ENCODE assay signal across 8 mouse cellular contexts in genomic region chr13:55494883-55495621, GRCm38 (mm10). TPM values are rescaled to one million over a fixed set of nuclear protein-coding genes. Genes with fewer than 3 reads are reported as not detected.
DNase-seq lines count a peak whose midpoint lies in the region; ATAC-seq lines count a peak whose summit lies in the region.

No protein-coding gene starts in this region.

- H3K9me3 ChIP-seq in embryonic facial prominence, embryonic 14.5 days (ENCODE audit: control insufficient read depth, low read length) = no peaks in the 10 kb centered on the region
- H3K9me3 ChIP-seq in embryonic facial prominence, embryonic 10.5 days = no peaks in the 10 kb centered on the region
- H3K9me3 ChIP-seq in midbrain, embryonic 14.5 days (ENCODE audit: control insufficient read depth, low read length) = no peaks in the 10 kb centered on the region

- no peak overlapping the region for H3K9ac ChIP-seq in embryonic facial prominence, embryonic 14.5 days (ENCODE audit: low read depth, low read length)
- H3K9ac ChIP-seq in midbrain, embryonic 14.5 days (replicated peaks; ENCODE audit: low read length) = no peak overlapping the region; the same call in 1 of the 2 replicates

- peak; percentile 73 for DNase-seq in embryonic facial prominence, embryonic 14.5 days (ENCODE audit: low spot score)
- DNase-seq in embryonic facial prominence, embryonic 10.5 days (ENCODE audit: low spot score) = no peak
- peak; percentile 84 for DNase-seq in cerebellum, adult 11-12 months
- peak; percentile 74 to 84 for DNase-seq in heart, adult 18-20 months
- DNase-seq in kidney, postnatal 36 days = peak; percentile 49
- peak; percentile 35 for DNase-seq in midbrain, embryonic 14.5 days
- no peak for DNase-seq in spleen, postnatal 10 days (ENCODE audit: low spot score in 2 of 2)
- no peak for DNase-seq in thymus, postnatal 10 days (ENCODE audit: low spot score in 2 of 2)

- H3K27me3 ChIP-seq in embryonic facial prominence, embryonic 14.5 days (replicated peaks; ENCODE audit: control insufficient read depth, insufficient read depth, low read length) = no peaks in the 10 kb centered on the region
- H3K27me3 ChIP-seq in embryonic facial prominence, embryonic 10.5 days (replicated peaks; ENCODE audit: low read depth, poor library complexity, severe bottlenecking) = peaks cover 7% of the 10 kb centered on the region; the same call in 1 of the 2 replicates
- no peaks in the 10 kb centered on the region for H3K27me3 ChIP-seq in midbrain, embryonic 14.5 days (ENCODE audit: control insufficient read depth, insufficient read depth, low read length)

- ATAC-seq in embryonic facial prominence, embryonic 14.5 days (ENCODE audit: low read depth) = peak; percentile 69
- ATAC-seq in midbrain, embryonic 14.5 days (ENCODE audit: low FRiP score, low TSS enrichment) = no peak

- H3K4me1 ChIP-seq in embryonic facial prominence, embryonic 14.5 days (ENCODE audit: control insufficient read depth, insufficient read depth, low read length) = no peaks in the 10 kb centered on the region
- H3K4me1 ChIP-seq in embryonic facial prominence, embryonic 10.5 days = peaks cover 35% of the 10 kb centered on the region
- H3K4me1 ChIP-seq in midbrain, embryonic 14.5 days (ENCODE audit: control insufficient read depth, insufficient read depth, low read length) = peaks cover 28% of the 10 kb centered on the region

- no peak overlapping the region for H3K4me3 ChIP-seq in embryonic facial prominence, embryonic 14.5 days (ENCODE audit: low read depth, low read length)
- no peak overlapping the region for H3K4me3 ChIP-seq in embryonic facial prominence, embryonic 10.5 days
- no peak overlapping the region for H3K4me3 ChIP-seq in midbrain, embryonic 14.5 days (replicated peaks; ENCODE audit: low read depth, low read length)

- no peak overlapping the region for H3K27ac ChIP-seq in embryonic facial prominence, embryonic 14.5 days (replicated peaks; ENCODE audit: low read depth, low read length)
- H3K27ac ChIP-seq in embryonic facial prominence, embryonic 10.5 days (replicated peaks) = no peak overlapping the region
- peak overlapping the region; percentile 64 for H3K27ac ChIP-seq in midbrain, embryonic 14.5 days (replicated peaks; ENCODE audit: low read depth, low read length)

- peaks cover 21% of the 10 kb centered on the region for H3K36me3 ChIP-seq in embryonic facial prominence, embryonic 14.5 days (ENCODE audit: control insufficient read depth, insufficient read depth, low read length)
- H3K36me3 ChIP-seq in embryonic facial prominence, embryonic 10.5 days (replicated peaks) = peaks cover 33% of the 10 kb centered on the region
- peaks cover 18% of the 10 kb centered on the region for H3K36me3 ChIP-seq in midbrain, embryonic 14.5 days (ENCODE audit: control insufficient read depth, insufficient read depth, low read length)

- H3K4me2 ChIP-seq in embryonic facial prominence, embryonic 14.5 days (ENCODE audit: low read depth, low read length) = no peak overlapping the region
- peak overlapping the region; percentile 10; the same call in 1 of the 2 replicates for H3K4me2 ChIP-seq in midbrain, embryonic 14.5 days (ENCODE audit: low read length)

- WGBS in embryonic facial prominence, embryonic 14.5 days = 18% methylated on average over 16 of the region's 18 CpGs
- WGBS in embryonic facial prominence, embryonic 10.5 days = 27% methylated on average over 18 of the region's 18 CpGs
- 15% methylated on average over 18 of the region's 18 CpGs for WGBS in midbrain, embryonic 14.5 days

RNA-seq across cellular contexts. Expression of gene Dbn1, which starts 7.1 kb away (rescaled TPM):
- polyA plus RNA-seq in embryonic facial prominence, embryonic 14.5 days (2014; fragmentation: Nextera tagmentation; extraction: Ambion mirVana) = 141 and 167 TPM in 2 replicates
- 412 and 419 TPM in 2 replicates for polyA plus RNA-seq in embryonic facial prominence, embryonic 10.5 days (2016; fragmentation: Nextera tagmentation; extraction: Ambion mirVana)
- total RNA-seq in heart, adult 18-20 months (2021) = 1 to 10 TPM; 5.7 to 6.4 TPM
- polyA plus RNA-seq in midbrain, embryonic 14.5 days (2014; fragmentation: Nextera tagmentation; extraction: Ambion mirVana) = 509 and 557 TPM in 2 replicates

RNA-seq across cellular contexts. Expression of gene Pdlim7, which starts 18.4 kb away (rescaled TPM):
- polyA plus RNA-seq in embryonic facial prominence, embryonic 14.5 days (2014; fragmentation: Nextera tagmentation; extraction: Ambion mirVana) = 194 and 204 TPM in 2 replicates
- 209 and 215 TPM in 2 replicates for polyA plus RNA-seq in embryonic facial prominence, embryonic 10.5 days (2016; fragmentation: Nextera tagmentation; extraction: Ambion mirVana)
- total RNA-seq in heart, adult 18-20 months (2021) = 10 to 100 TPM; 42.2 to 46.6 TPM
- 126 and 154 TPM in 2 replicates for polyA plus RNA-seq in midbrain, embryonic 14.5 days (2014; fragmentation: Nextera tagmentation; extraction: Ambion mirVana)

RNA-seq across cellular contexts. Expression of gene Prr7, which starts 31.0 kb away (rescaled TPM):
- polyA plus RNA-seq in embryonic facial prominence, embryonic 14.5 days (2014; fragmentation: Nextera tagmentation; extraction: Ambion mirVana) = 1.9 and 2.7 TPM in 2 replicates
- 0.54 TPM in 2 replicates for polyA plus RNA-seq in embryonic facial prominence, embryonic 10.5 days (2016; fragmentation: Nextera tagmentation; extraction: Ambion mirVana)
- total RNA-seq in heart, adult 18-20 months (2021) = under 1 TPM; 0.45 to 0.82 TPM
- 7.0 and 34.3 TPM in 2 replicates for polyA plus RNA-seq in midbrain, embryonic 14.5 days (2014; fragmentation: Nextera tagmentation; extraction: Ambion mirVana)

RNA-seq across cellular contexts. Expression of gene Dok3, which starts 34.0 kb away (rescaled TPM):
- 2.5 and 3.8 TPM in 2 replicates for polyA plus RNA-seq in embryonic facial prominence, embryonic 14.5 days (2014; fragmentation: Nextera tagmentation; extraction: Ambion mirVana)
- polyA plus RNA-seq in embryonic facial prominence, embryonic 10.5 days (2016; fragmentation: Nextera tagmentation; extraction: Ambion mirVana) = 3.6 and 4.2 TPM in 2 replicates
- total RNA-seq in heart, adult 18-20 months (2021) = 1 to 10 TPM; 1.6 to 3.3 TPM
- polyA plus RNA-seq in midbrain, embryonic 14.5 days (2014; fragmentation: Nextera tagmentation; extraction: Ambion mirVana) = 3.4 and 4.0 TPM in 2 replicates

RNA-seq across cellular contexts. Expression of gene Ddx41, which starts 41.4 kb away (rescaled TPM):
- polyA plus RNA-seq in embryonic facial prominence, embryonic 14.5 days (2014; fragmentation: Nextera tagmentation; extraction: Ambion mirVana) = 56.6 and 69.5 TPM in 2 replicates
- 90.0 and 93.5 TPM in 2 replicates for polyA plus RNA-seq in embryonic facial prominence, embryonic 10.5 days (2016; fragmentation: Nextera tagmentation; extraction: Ambion mirVana)
- 10 to 100 TPM; 11.6 to 13.8 TPM for total RNA-seq in heart, adult 18-20 months (2021)
- polyA plus RNA-seq in midbrain, embryonic 14.5 days (2014; fragmentation: Nextera tagmentation; extraction: Ambion mirVana) = 56.2 and 57.6 TPM in 2 replicates

Comparison
In these comparisons a context has a peak if more than half of its experiments do, and no peak if none do; other contexts are left out.
1. DNase-seq: peak in embryonic facial prominence, embryonic 14.5 days (single experiment), cerebellum, adult 11-12 months (single experiment), heart, adult 18-20 months (2 of 2), kidney, postnatal 36 days (2 of 2) and midbrain, embryonic 14.5 days (single experiment); none in embryonic facial prominence, embryonic 10.5 days (single experiment), spleen, postnatal 10 days (0 of 2) and thymus, postnatal 10 days (0 of 2).